Mouse (Mus musculus): ENCODE results near the gene Chit1. TPM values are rescaled to one million over a fixed set of nuclear protein-coding genes. Genes with fewer than 3 reads are reported as not detected.
A peak's percentile ranks its signal among the peaks of the same experiment; 100 is the strongest.

Gene Chit1
- polyA plus RNA-seq, 1 experiment from 2014 or later: 0.13 TPM

- no peak overlapping the region for H3K27ac ChIP-seq (ENCODE audit: low read depth, low read length)
- H3K9ac ChIP-seq (ENCODE audit: low read length): no peak overlapping the region
- H3K4me1 ChIP-seq (ENCODE audit: control insufficient read depth, insufficient read depth, low read length): peaks cover under 1% of the 10 kb centered on the region; the same call in 1 of the 2 replicates
- H3K9me3 ChIP-seq (replicated peaks; ENCODE audit: control insufficient read depth, low read length): no peaks in the 10 kb centered on the region
- H3K4me2 ChIP-seq (ENCODE audit: low read length): no peak overlapping the region
- H3K27me3 ChIP-seq (replicated peaks; ENCODE audit: control insufficient read depth, insufficient read depth, low read length): no peaks in the 10 kb centered on the region
- DNase-seq (ENCODE audit: low spot score) (no peak), ATAC-seq (no peak)
- no peaks in the 10 kb centered on the region for H3K36me3 ChIP-seq (ENCODE audit: control insufficient read depth, insufficient read depth, low read length)
- H3K4me3 ChIP-seq (ENCODE audit: low read depth, low read length): no peak overlapping the region
- WGBS: 85% methylated on average over 5 of the region's 5 CpGs
Observed at GRCm38 (mm10) chr1:134110449-134110848, 593 bp upstream of the Chit1 start.

DNA sequence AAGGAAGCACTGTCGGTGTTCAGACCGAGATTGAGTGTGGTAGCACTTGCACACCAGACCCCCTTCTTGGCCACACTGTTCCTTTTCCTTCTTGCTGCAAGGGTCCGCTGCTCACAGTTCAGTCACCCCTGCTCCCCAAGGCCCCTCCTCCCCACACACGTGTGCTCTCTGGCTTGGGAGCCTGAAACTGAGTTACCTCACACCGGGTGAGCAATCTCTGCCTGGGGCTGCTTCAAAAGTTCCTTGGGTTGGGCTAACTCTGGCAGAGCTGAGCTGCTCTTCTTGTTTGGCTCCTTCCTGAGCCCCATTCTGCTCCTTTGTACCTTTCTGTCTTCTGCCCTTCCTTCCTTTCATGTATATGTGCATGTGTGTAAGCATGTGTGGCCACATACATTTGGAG, 2.5 kb downstream of the Chit1 start:
- H3K36me3 ChIP-seq (ENCODE audit: control insufficient read depth, insufficient read depth, low read length): no peaks in the 10 kb centered on the region
- H3K9ac ChIP-seq (ENCODE audit: low read length): no peak overlapping the region
- no peaks in the 10 kb centered on the region for H3K27me3 ChIP-seq (replicated peaks; ENCODE audit: control insufficient read depth, insufficient read depth, low read length)
- H3K4me2 ChIP-seq (ENCODE audit: low read length): no peak overlapping the region
- ATAC-seq (no peak), DNase-seq (ENCODE audit: low spot score) (no peak)
- WGBS: 72% methylated on average over 5 of the region's 5 CpGs
- no peak overlapping the region for H3K4me3 ChIP-seq (ENCODE audit: low read depth, low read length)
- no peak overlapping the region for H3K27ac ChIP-seq (ENCODE audit: low read depth, low read length)
- H3K4me1 ChIP-seq (ENCODE audit: control insufficient read depth, insufficient read depth, low read length): peaks cover 2% of the 10 kb centered on the region; the same call in 1 of the 2 replicates
- H3K9me3 ChIP-seq (replicated peaks; ENCODE audit: control insufficient read depth, low read length): no peaks in the 10 kb centered on the region

DNA sequence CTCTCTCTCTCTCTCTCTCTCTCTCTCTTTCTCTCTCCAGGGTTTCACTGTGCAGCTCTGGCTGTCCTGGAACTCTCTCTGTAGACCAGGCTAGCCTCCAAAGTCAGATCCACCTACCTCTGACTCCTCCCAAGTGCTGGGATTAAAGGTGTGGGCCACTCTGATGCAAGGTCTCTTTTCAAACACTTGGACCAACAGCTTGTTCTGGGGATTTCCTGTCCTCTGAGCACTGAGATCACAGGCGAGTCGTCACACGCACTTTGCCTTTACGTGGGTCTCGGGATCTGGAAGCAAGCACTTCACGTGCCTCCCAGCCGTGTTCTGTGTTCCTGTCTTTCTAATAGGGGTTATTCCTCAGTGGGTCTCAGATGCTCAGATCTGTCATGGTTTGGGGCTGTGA, 3.0 kb downstream of the Chit1 start:
- DNase-seq (ENCODE audit: low spot score): no peak
- WGBS: 88% methylated on average over 7 of the region's 7 CpGs
- no peak overlapping the region for H3K27ac ChIP-seq (ENCODE audit: low read depth, low read length)

GRCm38 (mm10) chr1:134114730-134115129, 3.7 kb downstream of the Chit1 start:
- Histone ChIP-seq H3K27ac (ENCODE audit: low read depth, low read length) (no peak overlapping the region), H3K36me3 (ENCODE audit: control insufficient read depth, insufficient read depth, low read length) (no peaks in the 10 kb centered on the region), H3K4me2 (ENCODE audit: low read length) (no peak overlapping the region), H3K9ac (ENCODE audit: low read length) (no peak overlapping the region), H3K9me3 (replicated peaks; ENCODE audit: control insufficient read depth, low read length) (no peaks in the 10 kb centered on the region), H3K27me3 (replicated peaks; ENCODE audit: control insufficient read depth, insufficient read depth, low read length) (no peaks in the 10 kb centered on the region), H3K4me3 (ENCODE audit: low read depth, low read length) (no peak overlapping the region), H3K4me1 (ENCODE audit: control insufficient read depth, insufficient read depth, low read length) (peaks cover 2% of the 10 kb centered on the region; the same call in 1 of the 2 replicates)
- WGBS: 87% methylated on average over 13 of the region's 13 CpGs
- DNase-seq (ENCODE audit: low spot score): no peak
- ATAC-seq: no peak

More for the DNA sequence above, 3.0 kb downstream of the Chit1 start:
- Histone ChIP-seq H3K27me3 (replicated peaks; ENCODE audit: control insufficient read depth, insufficient read depth, low read length) (no peaks in the 10 kb centered on the region), H3K4me1 (ENCODE audit: control insufficient read depth, insufficient read depth, low read length) (peaks cover 2% of the 10 kb centered on the region; the same call in 1 of the 2 replicates), H3K9ac (ENCODE audit: low read length) (no peak overlapping the region), H3K9me3 (replicated peaks; ENCODE audit: control insufficient read depth, low read length) (no peaks in the 10 kb centered on the region), H3K4me3 (ENCODE audit: low read depth, low read length) (no peak overlapping the region), H3K36me3 (ENCODE audit: control insufficient read depth, insufficient read depth, low read length) (no peaks in the 10 kb centered on the region), H3K4me2 (ENCODE audit: low read length) (no peak overlapping the region)
- no peak for ATAC-seq

DNA sequence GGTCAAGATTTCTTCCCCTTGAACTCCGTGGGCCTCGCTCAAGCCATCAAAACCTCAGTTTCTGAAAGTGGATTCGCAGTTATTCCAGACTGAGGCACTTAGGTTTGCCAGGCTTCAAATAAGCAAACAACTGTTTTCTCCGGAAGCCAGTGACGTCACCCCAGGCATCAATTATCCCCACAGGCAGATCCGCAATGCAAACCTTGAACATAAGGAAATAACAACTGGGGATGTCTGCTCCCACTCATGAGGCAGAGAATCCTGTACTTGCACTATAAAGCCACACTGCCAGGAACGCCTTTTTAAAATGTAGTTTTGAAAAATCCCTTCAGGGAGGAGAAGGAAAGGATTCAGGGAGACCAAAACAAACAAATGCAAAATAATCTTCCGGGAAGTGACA, 4.4 kb downstream of the Chit1 start:
- WGBS: 67% methylated on average over 8 of the region's 8 CpGs
- ATAC-seq (no peak), DNase-seq (ENCODE audit: low spot score) (peak; percentile 39)
- Histone ChIP-seq H3K4me3 (ENCODE audit: low read depth, low read length) (no peak overlapping the region), H3K36me3 (ENCODE audit: control insufficient read depth, insufficient read depth, low read length) (no peaks in the 10 kb centered on the region), H3K27ac (ENCODE audit: low read depth, low read length) (no peak overlapping the region), H3K9me3 (replicated peaks; ENCODE audit: control insufficient read depth, low read length) (no peaks in the 10 kb centered on the region), H3K4me2 (ENCODE audit: low read length) (no peak overlapping the region), H3K27me3 (replicated peaks; ENCODE audit: control insufficient read depth, insufficient read depth, low read length) (no peaks in the 10 kb centered on the region), H3K4me1 (ENCODE audit: control insufficient read depth, insufficient read depth, low read length) (peaks cover 2% of the 10 kb centered on the region; the same call in 1 of the 2 replicates), H3K9ac (ENCODE audit: low read length) (no peak overlapping the region)

DNA sequence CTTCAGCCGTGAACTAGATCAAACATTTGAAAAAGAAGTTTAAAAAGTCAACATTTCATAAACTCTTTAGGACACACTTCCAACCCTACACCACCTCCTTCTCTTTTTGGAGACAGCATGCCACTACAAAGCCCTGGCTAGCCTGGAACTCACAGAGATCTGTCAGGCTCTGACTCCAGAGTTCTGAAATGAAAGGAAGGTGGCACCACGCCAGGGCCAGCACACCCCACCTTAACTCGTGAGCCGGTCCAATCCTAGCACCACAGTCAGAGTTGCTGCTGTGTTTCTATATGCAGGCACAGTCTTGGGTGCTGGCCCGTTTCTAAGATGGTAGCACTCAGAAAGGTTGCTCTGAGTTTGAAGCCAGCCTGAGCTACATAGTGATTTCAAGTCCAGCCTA, 6.1 kb downstream of the Chit1 start:
- H3K27me3 ChIP-seq (replicated peaks; ENCODE audit: control insufficient read depth, insufficient read depth, low read length): no peaks in the 10 kb centered on the region
- ATAC-seq (no peak), DNase-seq (ENCODE audit: low spot score) (no peak)
- H3K4me3 ChIP-seq (ENCODE audit: low read depth, low read length): no peak overlapping the region
- no peak overlapping the region for H3K9ac ChIP-seq (ENCODE audit: low read length)
- 72% methylated on average over 5 of the region's 5 CpGs for WGBS
- H3K36me3 ChIP-seq (ENCODE audit: control insufficient read depth, insufficient read depth, low read length): no peaks in the 10 kb centered on the region
- H3K9me3 ChIP-seq (replicated peaks; ENCODE audit: control insufficient read depth, low read length): no peaks in the 10 kb centered on the region
- no peak overlapping the region for H3K4me2 ChIP-seq (ENCODE audit: low read length)
- peaks cover 2% of the 10 kb centered on the region; the same call in 1 of the 2 replicates for H3K4me1 ChIP-seq (ENCODE audit: control insufficient read depth, insufficient read depth, low read length)
- H3K27ac ChIP-seq (ENCODE audit: low read depth, low read length): no peak overlapping the region

- ATAC-seq (peak; percentile 83), DNase-seq (ENCODE audit: low spot score) (peak; percentile 94)
- no peak overlapping the region for H3K4me2 ChIP-seq (ENCODE audit: low read length)
- no peaks in the 10 kb centered on the region for H3K9me3 ChIP-seq (replicated peaks; ENCODE audit: control insufficient read depth, low read length)
- no peaks in the 10 kb centered on the region for H3K27me3 ChIP-seq (replicated peaks; ENCODE audit: control insufficient read depth, insufficient read depth, low read length)
- H3K36me3 ChIP-seq (ENCODE audit: control insufficient read depth, insufficient read depth, low read length): no peaks in the 10 kb centered on the region
- WGBS: 3% methylated on average over 5 of the region's 5 CpGs
- H3K4me1 ChIP-seq (ENCODE audit: control insufficient read depth, insufficient read depth, low read length): peaks cover 2% of the 10 kb centered on the region; the same call in 1 of the 2 replicates
- H3K9ac ChIP-seq (ENCODE audit: low read length): no peak overlapping the region
- no peak overlapping the region for H3K27ac ChIP-seq (ENCODE audit: low read depth, low read length)
- H3K4me3 ChIP-seq (ENCODE audit: low read depth, low read length): no peak overlapping the region
Observed at GRCm38 (mm10) chr1:134120179-134120578, 9.1 kb downstream of the Chit1 start.

GRCm38 (mm10) chr1:134122195-134122594, 11.2 kb downstream of the Chit1 start:
- Histone ChIP-seq H3K4me3 (ENCODE audit: low read depth, low read length) (no peak overlapping the region), H3K27me3 (replicated peaks; ENCODE audit: control insufficient read depth, insufficient read depth, low read length) (no peaks in the 10 kb centered on the region), H3K9ac (ENCODE audit: low read length) (no peak overlapping the region), H3K9me3 (replicated peaks; ENCODE audit: control insufficient read depth, low read length) (no peaks in the 10 kb centered on the region), H3K4me1 (ENCODE audit: control insufficient read depth, insufficient read depth, low read length) (no peaks in the 10 kb centered on the region), H3K4me2 (ENCODE audit: low read length) (no peak overlapping the region), H3K36me3 (ENCODE audit: control insufficient read depth, insufficient read depth, low read length) (no peaks in the 10 kb centered on the region), H3K27ac (ENCODE audit: low read depth, low read length) (no peak overlapping the region)
- WGBS: 56% methylated on average over 9 of the region's 9 CpGs
- no peak for ATAC-seq
- DNase-seq (ENCODE audit: low spot score): peak; percentile 31

DNA sequence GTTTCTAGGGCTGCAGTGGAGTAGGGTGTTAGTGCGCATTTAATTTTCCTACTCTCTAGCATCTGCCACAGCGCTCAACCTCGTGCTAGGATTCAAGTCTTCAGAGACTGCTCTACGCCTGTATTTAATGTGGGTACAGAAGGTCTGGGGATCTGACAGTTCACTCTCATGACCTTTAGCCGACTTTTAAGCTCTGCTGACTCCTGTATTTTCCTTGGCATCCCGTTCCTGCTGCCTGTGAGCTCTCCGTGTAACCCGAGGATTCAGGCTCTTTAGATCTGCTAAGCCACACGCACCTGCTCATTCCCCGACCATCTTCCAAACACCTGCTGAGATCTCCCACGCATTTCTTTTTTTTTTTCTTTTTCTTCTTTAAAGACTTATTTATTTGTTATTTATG, 22.3 kb downstream of the Chit1 start:
- DNase-seq (ENCODE audit: low spot score) (no peak), ATAC-seq (no peak)
- Histone ChIP-seq H3K9me3 (replicated peaks; ENCODE audit: control insufficient read depth, low read length) (no peaks in the 10 kb centered on the region), H3K9ac (ENCODE audit: low read length) (no peak overlapping the region), H3K4me1 (ENCODE audit: control insufficient read depth, insufficient read depth, low read length) (no peaks in the 10 kb centered on the region), H3K4me3 (ENCODE audit: low read depth, low read length) (no peak overlapping the region), H3K4me2 (ENCODE audit: low read length) (no peak overlapping the region), H3K27ac (ENCODE audit: low read depth, low read length) (no peak overlapping the region), H3K27me3 (replicated peaks; ENCODE audit: control insufficient read depth, insufficient read depth, low read length) (no peaks in the 10 kb centered on the region), H3K36me3 (ENCODE audit: control insufficient read depth, insufficient read depth, low read length) (no peaks in the 10 kb centered on the region)
- WGBS: 77% methylated on average over 11 of the region's 11 CpGs

Measured in forebrain, embryonic 14.5 days (tissue).